Mouse (Mus musculus) limb, embryonic 14.5 days (tissue): ENCODE data around the gene Chpf. TPM values are rescaled to one million over a fixed set of nuclear protein-coding genes. Genes with fewer than 3 reads are reported as not detected.

ENCODE experiments used
- ATAC-seq: fragments of 200-750 bp; cut with Nextera tagmentation; 2 replicates; pipeline ENCODE4 v1.8.0; 2017; ENCODE audit warnings: low read depth, moderate number of reproducible peaks, moderate TSS enrichment; ENCODE audit not compliant: low FRiP score
- DNase-seq: peaks from one replicate; pipeline ENCODE4 v3.0.0-alpha.2; 2015; ENCODE audit warnings: low spot score
- H3K27ac ChIP-seq: fragments of 300-500 bp; sonication (generic); replicated peaks from 2 replicates; pipeline ENCODE4 v1.5.1; 2014; ENCODE audit warnings: low read depth, mild to moderate bottlenecking, low read length, moderate library complexity, mixed read lengths
- H3K27me3 ChIP-seq: fragments of 300-500 bp; sonication (generic); 2 replicates; pipeline ENCODE4 v1.6.1; 2014; ENCODE audit warnings: low read length, mixed read lengths; ENCODE audit not compliant: control insufficient read depth, insufficient read depth
- H3K36me3 ChIP-seq: fragments of 300-500 bp; sonication (generic); 2 replicates; pipeline ENCODE4 v1.6.1; 2014; ENCODE audit warnings: mild to moderate bottlenecking, low read length, moderate library complexity, mixed read lengths; ENCODE audit not compliant: control insufficient read depth, insufficient read depth
- H3K4me1 ChIP-seq: fragments of 300-500 bp; sonication (generic); 2 replicates; pipeline ENCODE4 v1.6.1; 2014; ENCODE audit warnings: antibody characterized with exemption, low read length, mixed read lengths; ENCODE audit not compliant: control insufficient read depth, insufficient read depth
- H3K4me2 ChIP-seq: fragments of 300-500 bp; sonication (generic); replicated peaks from 2 replicates; pipeline ENCODE4 v1.6.1; 2014; ENCODE audit warnings: low read depth, mild to moderate bottlenecking, low read length, moderate library complexity; ENCODE audit not compliant: severe bottlenecking
- H3K4me3 ChIP-seq: fragments of 300-500 bp; sonication (generic); replicated peaks from 2 replicates; pipeline ENCODE4 v1.5.1; 2014; ENCODE audit warnings: low read length
- H3K9ac ChIP-seq: fragments of 300-500 bp; sonication (generic); 2 replicates; pipeline ENCODE4 v1.6.1; 2014; ENCODE audit warnings: mild to moderate bottlenecking, low read depth, low read length, moderate library complexity; ENCODE audit not compliant: severe bottlenecking
- H3K9me3 ChIP-seq: fragments of 300-500 bp; sonication (generic); 2 replicates; pipeline ENCODE4 v1.6.1; 2016; ENCODE audit warnings: low read length; ENCODE audit not compliant: control insufficient read depth
- POLR2A ChIP-seq: fragments of 200-500 bp; IDR thresholded peaks from 2 replicates; pipeline ENCODE4 v1.8.0; 2012; ENCODE audit warnings: inconsistent platforms, mild to moderate bottlenecking, moderate library complexity, borderline replicate concordance; ENCODE audit not compliant: insufficient read depth, insufficient read length; ENCODE audit errors: extremely low read depth
- WGBS: fragments of 180-500 bp; shearing (Covaris S2); extraction: QIAGEN DNeasy Blood & Tissue Kit; methylation state at CpG from one replicate; pipeline ENCODE4 v1.1.7; 2014; 5-methylcytosine and 5-hydroxymethylcytosine counted together
- polyA plus RNA-seq, 2 experiments: library from polyadenylated mRNA; depleted of rRNA in 1 of 2; stranded (reverse) in 1 of 2; unstranded in 1 of 2; fragments of >200 nt; fragmentation: Nextera tagmentation in 1 of 2; extraction: Ambion mirVana in 1 of 2; gene quantifications; 2 replicates each; pipeline versions ENCODE4 v1.2.1 to v1.2.3; 2012 to 2014

Gene Chpf
- polyA plus RNA-seq, 2 experiments, result 65.0 to 104 TPM

- no peak overlapping the region for H3K4me3 ChIP-seq
- 67% methylated on average over 8 of the region's 8 CpGs for WGBS
- ATAC-seq (no peak), DNase-seq (no peak)
- H3K4me2 ChIP-seq, result no peak overlapping the region
- no peak for TF ChIP-seq POLR2A
- H3K9ac ChIP-seq, result no peak overlapping the region
- peaks cover 33% of the 10 kb centered on the region for H3K27me3 ChIP-seq
- H3K9me3 ChIP-seq, result no peaks in the 10 kb centered on the region
- H3K27ac ChIP-seq, result no peak overlapping the region
- H3K4me1 ChIP-seq, result peaks cover 23% of the 10 kb centered on the region
- H3K36me3 ChIP-seq, result peaks cover 20% of the 10 kb centered on the region
These were observed 36.3 kb downstream of the Chpf start for GRCm38 (mm10) chr1:75442811-75443210.

- H3K4me1 ChIP-seq, result peaks cover 20% of the 10 kb centered on the region; the same call in 1 of the 2 replicates
- H3K36me3 ChIP-seq, result peaks cover 20% of the 10 kb centered on the region
- no peak overlapping the region for H3K9ac ChIP-seq
- H3K4me3 ChIP-seq, result no peak overlapping the region
- DNase-seq (no peak), ATAC-seq (no peak)
- H3K27ac ChIP-seq, result no peak overlapping the region
- 76% methylated on average over 9 of the region's 9 CpGs for WGBS
- H3K4me2 ChIP-seq, result no peak overlapping the region
- no peak for TF ChIP-seq POLR2A
- H3K27me3 ChIP-seq, result peaks cover 27% of the 10 kb centered on the region
- no peaks in the 10 kb centered on the region for H3K9me3 ChIP-seq
These were observed 36.9 kb downstream of the Chpf start for GRCm38 (mm10) chr1:75442171-75442570.

GRCm38 (mm10) chr1:75441471-75441996 is 37.6 kb downstream of the Chpf start:
- Histone ChIP-seq H3K27ac (no peak overlapping the region), H3K4me2 (no peak overlapping the region), H3K9me3 (no peaks in the 10 kb centered on the region), H3K4me3 (no peak overlapping the region), H3K9ac (no peak overlapping the region), H3K36me3 (peaks cover 20% of the 10 kb centered on the region), H3K4me1 (peaks cover 20% of the 10 kb centered on the region), H3K27me3 (peaks cover 21% of the 10 kb centered on the region)
- 81% methylated on average over 14 of the region's 15 CpGs for WGBS
- TF ChIP-seq POLR2A, result no peak
- DNase-seq (no peak), ATAC-seq (no peak)

GRCm38 (mm10) chr1:75440661-75441060 is 38.4 kb downstream of the Chpf start:
- no peak for ATAC-seq
- H3K36me3 ChIP-seq, result peaks cover 20% of the 10 kb centered on the region
- no peak overlapping the region for H3K4me3 ChIP-seq
- H3K4me2 ChIP-seq, result no peak overlapping the region
- no peak overlapping the region for H3K27ac ChIP-seq
- no peak for TF ChIP-seq POLR2A
- H3K27me3 ChIP-seq, result peaks cover 13% of the 10 kb centered on the region
- no peak overlapping the region for H3K9ac ChIP-seq
- no peaks in the 10 kb centered on the region for H3K9me3 ChIP-seq
- 96% methylated on average over 7 of the region's 7 CpGs for WGBS
- DNase-seq, result no peak
- H3K4me1 ChIP-seq, result peaks cover 17% of the 10 kb centered on the region

GRCm38 (mm10) chr1:75438782-75439181 is 40.3 kb downstream of the Chpf start:
- DNase-seq, result no peak
- peaks cover 14% of the 10 kb centered on the region for H3K4me1 ChIP-seq
- no peak overlapping the region for H3K9ac ChIP-seq
- H3K36me3 ChIP-seq, result peaks cover 20% of the 10 kb centered on the region
- no peaks in the 10 kb centered on the region for H3K9me3 ChIP-seq
- WGBS, result 68% methylated on average over 8 of the region's 9 CpGs
- no peak overlapping the region for H3K4me3 ChIP-seq
- no peaks in the 10 kb centered on the region for H3K27me3 ChIP-seq
- TF ChIP-seq POLR2A, result no peak
- H3K27ac ChIP-seq, result no peak overlapping the region
- no peak overlapping the region for H3K4me2 ChIP-seq
- no peak for ATAC-seq
